Mouse (Mus musculus) mouse trophoblast stem cell (cell line): ENCODE results near the gene Crtc3.

Source experiments
- in situ Hi-C, 2 experiments: fragments of 300-500 bp; cut with MseI, MboI; formaldehyde crosslinking; loops; 2 replicates in 1 of 2; 3 replicates in 1 of 2; pipeline ENCODE4 v1.15.1; 2025

Crtc3 gene

DNA sequence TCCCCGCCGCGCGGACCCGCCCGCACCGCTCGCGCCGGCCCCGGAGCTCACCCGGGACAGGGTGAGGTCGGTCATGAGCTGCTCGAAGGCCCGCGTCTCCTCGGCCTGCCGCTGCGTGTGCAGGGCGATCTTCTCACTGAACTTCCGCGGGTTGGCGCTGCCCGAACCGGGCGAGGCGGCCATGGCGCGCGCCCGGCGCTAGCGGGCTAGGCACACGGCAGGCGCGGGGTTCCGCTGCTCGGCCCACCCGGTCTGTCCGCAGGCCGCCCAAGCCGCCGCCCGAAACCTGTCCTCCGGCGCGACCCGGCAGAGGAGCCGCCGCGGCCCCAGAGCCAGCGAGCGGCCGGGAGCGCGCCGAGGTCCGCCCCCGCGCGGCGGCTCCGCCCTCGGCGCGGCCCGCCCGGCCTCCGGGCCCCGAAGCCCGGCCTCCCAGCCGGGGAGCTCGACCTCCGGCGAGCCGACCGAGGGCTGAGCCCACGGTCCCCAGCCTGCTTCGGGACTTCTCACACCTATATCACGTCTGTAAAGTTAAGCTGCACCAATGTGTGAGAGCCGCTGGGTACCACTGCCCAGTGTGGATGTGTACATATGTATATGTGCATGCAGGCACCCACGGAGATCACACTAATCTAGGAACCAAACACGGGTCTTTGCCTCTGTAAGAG is at the start of gene Crtc3:
Crtc3 (minus strand) TSS at position 322 of the 665 bp plus-strand sequence.
- in situ Hi-C loops: no loop called here

- in situ Hi-C loops: loop anchor here in 1 of 2 experiments (10.0 kb wide), 1 partner anchor 119 kb away; no protein-coding TSS in a partner anchor
These were observed 47.5 kb upstream of the Crtc3 start for GRCm38 (mm10) chr7:80736199-80736598.

GRCm38 (mm10) chr7:80732986-80733385 is 44.3 kb upstream of the Crtc3 start:
- in situ Hi-C loops: loop anchor here in 1 of 2 experiments (10.0 kb wide), 1 partner anchor 122 kb away; no protein-coding TSS in a partner anchor

GRCm38 (mm10) chr7:80729662-80730061 is 41.0 kb upstream of the Crtc3 start:
- in situ Hi-C loops: loop anchor here in 1 of 2 experiments (10.0 kb wide), 1 partner anchor 125 kb away; no protein-coding TSS in a partner anchor

- in situ Hi-C loops: no loop called here
These were observed 32.4 kb upstream of the Crtc3 start for GRCm38 (mm10) chr7:80721041-80721440.

DNA sequence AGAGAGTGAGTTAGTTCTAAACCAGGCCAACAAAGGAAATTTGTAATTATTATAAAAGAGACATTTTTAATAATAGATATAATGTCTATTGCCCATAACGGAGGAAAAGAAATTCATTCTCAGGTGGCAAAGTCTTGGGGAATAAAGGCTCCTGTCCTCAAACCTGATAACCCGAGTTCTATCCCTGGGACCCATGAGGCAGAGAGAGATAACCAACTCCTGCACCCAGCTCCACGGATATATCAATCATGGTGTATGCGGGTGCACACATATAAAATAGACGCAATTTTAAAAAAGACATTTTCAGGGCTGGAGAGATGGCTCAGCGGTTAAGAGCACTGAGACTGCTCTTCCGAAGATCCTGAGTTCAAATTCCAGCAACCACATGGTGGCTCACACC is 30.9 kb upstream of the Crtc3 start:
- in situ Hi-C loops: no loop called here

DNA sequence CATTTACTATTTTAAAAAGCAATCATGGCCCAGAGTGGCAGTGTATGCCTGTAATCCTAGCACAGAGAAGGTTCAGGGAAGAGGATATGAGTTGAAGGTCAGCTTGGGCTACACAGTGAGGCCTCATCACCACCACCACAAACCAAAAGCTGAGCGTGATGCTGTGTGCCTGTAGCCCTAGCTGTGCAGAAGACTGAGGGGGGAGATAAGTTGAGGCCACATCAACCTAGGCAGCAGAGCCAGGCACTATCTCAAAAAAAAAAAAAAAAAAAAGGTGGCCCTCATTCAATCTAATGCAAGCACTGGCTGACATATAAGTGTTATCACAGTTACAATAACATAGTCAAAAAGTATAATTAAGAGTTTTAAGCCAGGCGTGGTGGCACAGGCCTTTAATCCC is 30.4 kb upstream of the Crtc3 start:
- in situ Hi-C loops: no loop called here

- in situ Hi-C loops: no loop called here
These were observed 29.8 kb upstream of the Crtc3 start for GRCm38 (mm10) chr7:80718471-80718870.

GRCm38 (mm10) chr7:80716758-80717157 is 28.1 kb upstream of the Crtc3 start:
- in situ Hi-C loops: no loop called here

GRCm38 (mm10) chr7:80715306-80715705 is 26.6 kb upstream of the Crtc3 start:
- in situ Hi-C loops: no loop called here

GRCm38 (mm10) chr7:80711496-80711895 is 22.8 kb upstream of the Crtc3 start:
- in situ Hi-C loops: no loop called here

GRCm38 (mm10) chr7:80710333-80710732 is 21.7 kb upstream of the Crtc3 start:
- in situ Hi-C loops: no loop called here

DNA sequence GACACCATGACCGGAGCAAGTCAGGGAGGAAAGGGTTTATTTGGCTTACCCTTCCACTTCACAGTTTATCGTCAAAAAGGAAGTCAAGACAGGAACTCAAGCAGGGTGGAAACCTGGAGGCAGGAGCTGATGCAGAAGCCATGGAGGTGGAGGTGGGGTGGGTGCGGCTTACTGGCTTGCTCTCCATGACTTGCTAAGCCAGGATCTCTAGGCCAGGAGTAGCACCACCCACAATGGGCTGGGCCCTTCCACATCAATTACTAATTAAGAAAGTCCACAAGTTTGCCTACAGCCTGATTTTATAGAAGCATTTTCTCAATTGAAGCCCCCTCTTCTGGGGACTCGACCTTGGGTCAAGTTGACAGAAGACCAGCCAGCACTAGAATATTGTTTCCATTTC is 15.4 kb upstream of the Crtc3 start:
- in situ Hi-C loops: no loop called here

GRCm38 (mm10) chr7:80702510-80702909 is 13.8 kb upstream of the Crtc3 start:
- in situ Hi-C loops: no loop called here

- in situ Hi-C loops: no loop called here
These were observed 11.0 kb upstream of the Crtc3 start for GRCm38 (mm10) chr7:80699709-80700108.

DNA sequence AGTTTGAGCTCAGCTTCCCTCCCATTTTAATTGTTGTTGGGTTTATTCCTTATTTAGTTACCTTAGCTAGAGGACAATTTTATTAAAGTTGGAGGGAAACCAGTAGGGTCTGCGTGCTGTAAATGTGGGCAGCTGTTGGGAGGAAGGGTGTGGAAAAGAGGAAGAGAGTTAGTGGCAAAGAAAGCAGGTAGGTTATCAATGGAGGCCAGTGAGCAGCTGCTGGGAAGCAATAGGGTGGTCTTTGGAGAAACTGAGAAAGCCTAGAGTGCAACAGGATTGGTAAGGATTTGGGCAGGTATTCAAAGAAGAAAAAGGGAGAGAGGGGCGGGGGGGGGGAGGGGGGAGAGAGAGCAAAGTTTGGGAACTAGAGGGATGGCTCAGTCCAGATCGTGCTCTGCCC is 10.3 kb upstream of the Crtc3 start:
- in situ Hi-C loops: no loop called here

GRCm38 (mm10) chr7:80697859-80698258 is 9.2 kb upstream of the Crtc3 start:
- in situ Hi-C loops: no loop called here

DNA sequence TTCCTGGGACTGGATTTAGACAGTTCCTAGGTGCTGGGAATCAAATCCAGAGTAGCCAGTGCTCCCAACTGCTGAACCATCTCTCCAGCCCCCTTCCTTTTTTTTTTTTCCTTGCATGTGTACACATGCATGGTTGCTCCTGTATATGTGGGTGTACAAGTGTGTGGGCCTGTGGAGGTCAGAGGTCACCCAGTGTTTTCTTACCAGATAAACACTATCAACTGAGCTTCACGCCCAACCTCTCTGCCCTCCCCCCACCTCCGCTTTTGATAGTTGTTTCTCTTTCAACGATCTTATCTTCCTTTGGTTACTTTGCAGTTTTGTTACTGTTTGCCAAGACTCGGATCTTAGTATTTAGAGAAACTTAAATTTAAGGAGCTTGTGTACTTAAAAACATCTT is 8.2 kb upstream of the Crtc3 start:
- in situ Hi-C loops: no loop called here

DNA sequence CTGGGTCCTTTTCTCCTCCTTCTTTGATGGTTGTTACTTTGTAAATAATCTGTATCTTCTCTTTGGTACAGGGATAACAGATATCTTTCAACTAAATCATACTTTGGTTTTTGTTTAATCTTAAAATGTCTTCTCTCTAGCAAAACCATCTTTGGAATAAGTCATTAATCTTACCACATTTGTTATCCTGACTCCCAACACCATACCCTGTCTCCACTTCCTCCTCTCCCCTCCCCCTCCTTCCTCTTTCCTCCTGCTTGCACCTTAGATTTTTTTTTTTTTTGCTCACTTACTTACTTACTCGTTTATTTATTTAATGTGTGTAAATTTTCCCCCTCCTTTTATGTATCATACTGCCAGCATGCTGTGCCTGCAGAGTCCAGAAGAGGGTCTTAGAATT is 7.7 kb upstream of the Crtc3 start:
- in situ Hi-C loops: no loop called here

- in situ Hi-C loops: no loop called here
These were observed 3.8 kb upstream of the Crtc3 start for GRCm38 (mm10) chr7:80692472-80692871.

- in situ Hi-C loops: no loop called here
These were observed 2.5 kb upstream of the Crtc3 start for GRCm38 (mm10) chr7:80691131-80691530.

DNA sequence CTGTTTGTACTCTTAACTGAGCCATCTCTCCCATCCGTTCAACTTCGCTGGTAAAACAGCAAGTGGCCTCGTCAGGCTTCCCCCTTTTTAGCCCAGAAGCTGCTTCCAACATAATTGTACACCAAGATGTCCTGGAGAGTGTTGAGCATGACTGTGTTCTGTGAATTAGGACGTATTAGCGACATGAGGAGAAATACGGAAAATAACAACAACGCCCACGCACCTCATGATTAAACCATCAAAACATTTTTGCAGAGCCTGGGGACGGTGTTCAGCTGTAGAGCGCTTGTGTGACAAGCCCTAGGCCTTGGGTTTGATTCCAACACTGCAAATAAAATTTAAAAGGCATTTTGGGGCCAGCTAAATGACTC is 529 bp upstream of the Crtc3 start:
- in situ Hi-C loops: no loop called here

GRCm38 (mm10) chr7:80687721-80688555 is 739 bp downstream of the Crtc3 start:
- in situ Hi-C loops: no loop called here
